Mouse (Mus musculus) midbrain, embryonic 12.5 days (tissue): ENCODE measurements around the gene Slc39a11. TPM values are rescaled to one million over a fixed set of nuclear protein-coding genes. Genes with fewer than 3 reads are reported as not detected.

ENCODE experiments used
- ATAC-seq: fragments of 200-750 bp; cut with Nextera tagmentation; 2 replicates; pipeline ENCODE4 v1.8.0; 2017; ENCODE audit warnings: low read depth, moderate TSS enrichment, moderate library complexity; ENCODE audit not compliant: low FRiP score
- H3K27ac ChIP-seq: fragments of 300-500 bp; sonication (generic); replicated peaks from 2 replicates; pipeline ENCODE4 v1.5.1; 2016; ENCODE audit warnings: mild to moderate bottlenecking
- H3K27me3 ChIP-seq: fragments of 300-500 bp; sonication (generic); 2 replicates; pipeline ENCODE4 v1.6.1; 2016; ENCODE audit warnings: mild to moderate bottlenecking
- H3K36me3 ChIP-seq: fragments of 300-500 bp; sonication (generic); 2 replicates; pipeline ENCODE4 v1.6.1; 2016
- H3K4me1 ChIP-seq: fragments of 300-500 bp; sonication (generic); 2 replicates; pipeline ENCODE4 v1.6.1; 2016
- H3K4me2 ChIP-seq: fragments of 300-500 bp; sonication (generic); replicated peaks from 2 replicates; pipeline ENCODE4 v1.6.1; 2016; ENCODE audit warnings: mild to moderate bottlenecking, moderate library complexity
- H3K4me3 ChIP-seq: fragments of 300-500 bp; sonication (generic); 2 replicates; pipeline ENCODE4 v1.5.1; 2016; ENCODE audit warnings: mild to moderate bottlenecking
- H3K9ac ChIP-seq: fragments of 300-500 bp; sonication (generic); replicated peaks from 2 replicates; pipeline ENCODE4 v1.6.1; 2016; ENCODE audit warnings: mild to moderate bottlenecking, moderate library complexity
- H3K9me3 ChIP-seq: fragments of 300-500 bp; sonication (generic); 2 replicates; pipeline ENCODE4 v1.6.1; 2016; ENCODE audit warnings: mild to moderate bottlenecking
- WGBS: fragments of 180-500 bp; shearing (Covaris S2); methylation state at CpG from one replicate; pipeline ENCODE4 v1.1.7; 2016; 5-methylcytosine and 5-hydroxymethylcytosine counted together
- polyA plus RNA-seq: library from polyadenylated mRNA; unstranded; fragments of >200 nt; fragmentation: Nextera tagmentation; extraction: Ambion mirVana; gene quantifications from 2 replicates; pipeline ENCODE4 v1.2.1, GENCODE M21; 2016

Slc39a11 gene
- polyA plus RNA-seq, 1 experiment from 2014 or later: 26.1 TPM

- Histone ChIP-seq H3K36me3 (no peaks in the 10 kb centered on the region), H3K27me3 (peaks cover 99% of the 10 kb centered on the region), H3K27ac (peak overlapping the region; percentile 65), H3K9me3 (0 out of 2 replicates have a peak, but pooled peaks cover 3% of the 10 kb centered on the region), H3K4me1 (peaks cover 15% of the 10 kb centered on the region), H3K9ac (no peak overlapping the region), H3K4me2 (no peak overlapping the region), H3K4me3 (no peak overlapping the region)
- 78% methylated on average over 2 of the region's 2 CpGs for WGBS
- no peak for ATAC-seq
Observed at GRCm38 (mm10) chr11:113220649-113221048, 429.2 kb downstream of the Slc39a11 start.

GRCm38 (mm10) chr11:113214741-113215140 is 435.1 kb downstream of the Slc39a11 start:
- H3K27ac ChIP-seq: no peak overlapping the region
- 92% methylated on average over 7 of the region's 7 CpGs for WGBS
- H3K27me3 ChIP-seq: peaks cover 87% of the 10 kb centered on the region
- no peak for ATAC-seq
- no peak overlapping the region for H3K4me2 ChIP-seq
- H3K36me3 ChIP-seq: no peaks in the 10 kb centered on the region
- H3K9ac ChIP-seq: no peak overlapping the region
- H3K4me1 ChIP-seq: peaks cover 10% of the 10 kb centered on the region
- no peak overlapping the region for H3K4me3 ChIP-seq
- H3K9me3 ChIP-seq: peaks cover 10% of the 10 kb centered on the region; the same call in 1 of the 2 replicates

GRCm38 (mm10) chr11:113212390-113213025 is 437.4 kb downstream of the Slc39a11 start:
- ATAC-seq: peak; percentile 79
- no peak overlapping the region for H3K4me3 ChIP-seq
- peaks cover 10% of the 10 kb centered on the region for H3K4me1 ChIP-seq
- peaks cover 7% of the 10 kb centered on the region; the same call in 1 of the 2 replicates for H3K9me3 ChIP-seq
- H3K36me3 ChIP-seq: no peaks in the 10 kb centered on the region
- no peak overlapping the region for H3K9ac ChIP-seq
- 0 out of 2 replicates have a peak overlapping the region, but pooled peaks have one; percentile 2 for H3K4me2 ChIP-seq
- no peak overlapping the region for H3K27ac ChIP-seq
- WGBS: 15% methylated on average over 13 of the region's 13 CpGs
- H3K27me3 ChIP-seq: peaks cover 87% of the 10 kb centered on the region

- 83% methylated on average over 16 of the region's 16 CpGs for WGBS
- peaks cover 88% of the 10 kb centered on the region for H3K27me3 ChIP-seq
- no peak for ATAC-seq
- peaks cover 3% of the 10 kb centered on the region; the same call in 1 of the 2 replicates for H3K9me3 ChIP-seq
- no peak overlapping the region for H3K4me2 ChIP-seq
- no peak overlapping the region for H3K27ac ChIP-seq
- H3K4me1 ChIP-seq: peaks cover 10% of the 10 kb centered on the region
- H3K9ac ChIP-seq: no peak overlapping the region
- H3K36me3 ChIP-seq: no peaks in the 10 kb centered on the region
- H3K4me3 ChIP-seq: no peak overlapping the region
Observed at GRCm38 (mm10) chr11:113209220-113209878, 440.5 kb downstream of the Slc39a11 start.

GRCm38 (mm10) chr11:113208521-113209072 is 441.3 kb downstream of the Slc39a11 start:
- Histone ChIP-seq H3K4me1 (peaks cover 10% of the 10 kb centered on the region), H3K27me3 (peaks cover 91% of the 10 kb centered on the region), H3K36me3 (no peaks in the 10 kb centered on the region), H3K9ac (no peak overlapping the region), H3K9me3 (no peaks in the 10 kb centered on the region), H3K4me2 (no peak overlapping the region), H3K4me3 (no peak overlapping the region), H3K27ac (no peak overlapping the region)
- no peak for ATAC-seq
- 75% methylated on average over 18 of the region's 18 CpGs for WGBS

- ATAC-seq: no peak
- Histone ChIP-seq H3K4me3 (no peak overlapping the region), H3K9me3 (no peaks in the 10 kb centered on the region), H3K27me3 (peaks cover 92% of the 10 kb centered on the region), H3K9ac (no peak overlapping the region), H3K36me3 (no peaks in the 10 kb centered on the region), H3K27ac (no peak overlapping the region), H3K4me2 (no peak overlapping the region), H3K4me1 (peaks cover 10% of the 10 kb centered on the region)
- 79% methylated on average over 12 of the region's 14 CpGs for WGBS
Observed at GRCm38 (mm10) chr11:113207966-113208365, 441.9 kb downstream of the Slc39a11 start.

- H3K9me3 ChIP-seq: no peaks in the 10 kb centered on the region
- no peak overlapping the region for H3K27ac ChIP-seq
- peaks cover 93% of the 10 kb centered on the region for H3K27me3 ChIP-seq
- H3K4me3 ChIP-seq: no peak overlapping the region
- H3K4me1 ChIP-seq: peaks cover 1% of the 10 kb centered on the region
- no peaks in the 10 kb centered on the region for H3K36me3 ChIP-seq
- 77% methylated on average over 10 of the region's 10 CpGs for WGBS
- ATAC-seq: no peak
- H3K4me2 ChIP-seq: no peak overlapping the region
- H3K9ac ChIP-seq: no peak overlapping the region
Observed at GRCm38 (mm10) chr11:113206099-113206498, 443.8 kb downstream of the Slc39a11 start.

- no peaks in the 10 kb centered on the region for H3K36me3 ChIP-seq
- no peak overlapping the region for H3K27ac ChIP-seq
- H3K27me3 ChIP-seq: peaks cover 93% of the 10 kb centered on the region
Observed at GRCm38 (mm10) chr11:113203008-113203407, 446.9 kb downstream of the Slc39a11 start.

GRCm38 (mm10) chr11:113201470-113201997 is 448.3 kb downstream of the Slc39a11 start:
- peak overlapping the region; percentile 75 for H3K27ac ChIP-seq
- ATAC-seq: peak; percentile 89
- WGBS: under 1% methylated on average over 42 of the region's 42 CpGs
- H3K9ac ChIP-seq: peak overlapping the region; percentile 73
- H3K9me3 ChIP-seq: no peaks in the 10 kb centered on the region
- peaks cover 92% of the 10 kb centered on the region for H3K27me3 ChIP-seq
- H3K4me2 ChIP-seq: peak overlapping the region; percentile 77
- H3K4me3 ChIP-seq: peak overlapping the region; percentile 61
- H3K36me3 ChIP-seq: no peaks in the 10 kb centered on the region
- H3K4me1 ChIP-seq: peaks cover 29% of the 10 kb centered on the region

More at GRCm38 (mm10) chr11:113203008-113203407, 446.9 kb downstream of the Slc39a11 start:
- no peak overlapping the region for H3K9ac ChIP-seq
- no peak overlapping the region for H3K4me2 ChIP-seq
- no peaks in the 10 kb centered on the region for H3K9me3 ChIP-seq
- peaks cover 29% of the 10 kb centered on the region for H3K4me1 ChIP-seq
- ATAC-seq: no peak
- WGBS: 89% methylated on average over 7 of the region's 7 CpGs
- H3K4me3 ChIP-seq: no peak overlapping the region

- peaks cover 92% of the 10 kb centered on the region for H3K27me3 ChIP-seq
- peak overlapping the region; percentile 73 for H3K9ac ChIP-seq
- H3K4me3 ChIP-seq: peak overlapping the region; percentile 61
- H3K4me2 ChIP-seq: peak overlapping the region; percentile 77
- peak; percentile 28; the same call in 1 of the 2 replicates for ATAC-seq
- peaks cover 29% of the 10 kb centered on the region for H3K4me1 ChIP-seq
- H3K36me3 ChIP-seq: no peaks in the 10 kb centered on the region
- H3K27ac ChIP-seq: no peak overlapping the region
- 20% methylated on average over 15 of the region's 15 CpGs for WGBS
- no peaks in the 10 kb centered on the region for H3K9me3 ChIP-seq
Observed at GRCm38 (mm10) chr11:113200901-113201300, 449.0 kb downstream of the Slc39a11 start.

- H3K4me2 ChIP-seq: peak overlapping the region; percentile 77
- no peaks in the 10 kb centered on the region for H3K9me3 ChIP-seq
- 0 out of 2 replicates have a peak overlapping the region, but pooled peaks have one; percentile 61 for H3K4me3 ChIP-seq
Observed at GRCm38 (mm10) chr11:113198586-113198985, 451.3 kb downstream of the Slc39a11 start.

GRCm38 (mm10) chr11:113197624-113198023 is 452.3 kb downstream of the Slc39a11 start:
- Histone ChIP-seq H3K27me3 (peaks cover 94% of the 10 kb centered on the region), H3K36me3 (no peaks in the 10 kb centered on the region), H3K9me3 (no peaks in the 10 kb centered on the region), H3K4me2 (no peak overlapping the region; the same call in 1 of the 2 replicates), H3K27ac (no peak overlapping the region), H3K9ac (no peak overlapping the region), H3K4me3 (no peak overlapping the region), H3K4me1 (peaks cover 35% of the 10 kb centered on the region)
- no peak for ATAC-seq
- WGBS: 87% methylated on average over 8 of the region's 8 CpGs

More at GRCm38 (mm10) chr11:113198586-113198985, 451.3 kb downstream of the Slc39a11 start:
- no peaks in the 10 kb centered on the region for H3K36me3 ChIP-seq
- WGBS: 87% methylated on average over 15 of the region's 15 CpGs
- no peak overlapping the region for H3K9ac ChIP-seq
- ATAC-seq: no peak
- H3K27me3 ChIP-seq: peaks cover 92% of the 10 kb centered on the region
- H3K4me1 ChIP-seq: peaks cover 32% of the 10 kb centered on the region
- H3K27ac ChIP-seq: no peak overlapping the region
